Mouse (Mus musculus) forebrain, embryonic 11.5 days (tissue): ENCODE measurements around the gene Dpagt1. TPM values are rescaled to one million over a fixed set of nuclear protein-coding genes. Genes with fewer than 3 reads are reported as not detected.

ENCODE experiments used
- ATAC-seq: fragments of 200-750 bp; cut with Nextera tagmentation; replicated peaks from 2 replicates; pipeline ENCODE4 v1.8.0; 2017; ENCODE audit warnings: moderate TSS enrichment; ENCODE audit not compliant: low FRiP score
- DNase-seq: peaks from one replicate; pipeline ENCODE4 v3.0.0-alpha.2; 2017; ENCODE audit warnings: low spot score
- H3K27ac ChIP-seq: fragments of 300-500 bp; sonication (generic); 2 replicates; pipeline ENCODE4 v1.5.1; 2014; ENCODE audit warnings: low read depth, low read length
- H3K27me3 ChIP-seq: fragments of 300-500 bp; sonication (generic); 2 replicates; pipeline ENCODE4 v1.6.1; 2014; ENCODE audit warnings: mild to moderate bottlenecking, low read length, mixed read lengths; ENCODE audit not compliant: control insufficient read depth, insufficient read depth
- H3K36me3 ChIP-seq: fragments of 300-500 bp; sonication (generic); 2 replicates; pipeline ENCODE4 v1.6.1; 2014; ENCODE audit warnings: mild to moderate bottlenecking, low read length, moderate library complexity, mixed read lengths; ENCODE audit not compliant: control insufficient read depth, insufficient read depth
- H3K4me1 ChIP-seq: fragments of 300-500 bp; sonication (generic); replicated peaks from 2 replicates; pipeline ENCODE4 v1.6.1; 2014; ENCODE audit warnings: low read length, mixed read lengths; ENCODE audit not compliant: control insufficient read depth, insufficient read depth
- H3K4me2 ChIP-seq: fragments of 300-500 bp; sonication (generic); 2 replicates; pipeline ENCODE4 v1.6.1; 2014; ENCODE audit warnings: low read depth, mild to moderate bottlenecking, low read length, moderate library complexity, mixed read lengths; ENCODE audit not compliant: severe bottlenecking
- H3K4me3 ChIP-seq: fragments of 300-500 bp; sonication (generic); 2 replicates; pipeline ENCODE4 v1.5.1; 2014; ENCODE audit warnings: low read depth, low read length
- H3K9ac ChIP-seq: fragments of 300-500 bp; sonication (generic); 2 replicates; pipeline ENCODE4 v1.6.1; 2014; ENCODE audit warnings: low read length
- H3K9me3 ChIP-seq: fragments of 300-500 bp; sonication (generic); 2 replicates; pipeline ENCODE4 v1.6.1; 2016; ENCODE audit warnings: low read length, mixed read lengths; ENCODE audit not compliant: control insufficient read depth
- WGBS: fragments of 180-500 bp; shearing (Covaris S2); extraction: QIAGEN DNeasy Blood & Tissue Kit; methylation state at CpG from one replicate; pipeline ENCODE4 v1.1.7; 2014; 5-methylcytosine and 5-hydroxymethylcytosine counted together
- polyA plus RNA-seq: library from polyadenylated mRNA; unstranded; fragments of >200 nt; fragmentation: Nextera tagmentation; extraction: Ambion mirVana; gene quantifications from 2 replicates; pipeline ENCODE4 v1.2.1, GENCODE M21; 2014

The Dpagt1 gene
- polyA plus RNA-seq, 1 experiment from 2014 or later: 49.1 TPM

DNA sequence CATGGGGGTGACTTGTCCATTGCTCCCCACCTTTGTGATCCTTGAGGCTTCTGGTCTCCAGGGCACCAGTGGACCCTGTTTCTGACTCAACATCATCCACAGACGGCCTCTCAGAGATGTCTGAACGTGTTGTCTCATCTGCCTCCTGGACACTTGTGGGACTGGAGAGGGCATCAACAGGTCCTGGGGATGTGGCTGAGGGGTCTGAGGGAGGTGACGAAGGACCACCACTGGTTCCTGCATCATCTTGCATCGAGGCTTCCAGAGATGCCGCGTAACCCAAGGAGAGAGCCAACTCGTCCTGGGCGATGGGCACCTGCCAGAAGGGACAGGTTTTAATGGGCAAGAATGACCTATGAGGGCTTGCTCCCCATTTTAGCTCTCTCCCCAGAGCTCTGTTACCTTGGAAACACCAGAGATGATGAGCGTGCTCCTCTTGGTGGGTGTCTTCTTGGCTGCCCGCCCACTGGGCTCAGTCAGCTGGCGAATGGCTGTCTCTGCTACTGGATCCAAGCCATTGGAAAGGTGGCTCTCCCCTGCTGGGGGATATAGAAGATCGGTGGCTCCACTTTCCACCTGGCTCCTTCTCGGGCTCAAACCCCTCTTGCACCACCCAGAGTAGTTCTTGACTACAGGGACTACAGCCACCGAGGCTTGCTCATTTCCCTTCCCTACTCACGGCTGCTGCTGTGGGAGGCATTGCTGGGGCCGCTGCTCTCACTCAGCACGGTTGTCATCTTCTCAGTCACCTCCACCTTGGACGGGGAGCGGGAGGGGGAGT, 12.2 kb upstream of the Dpagt1 start:
- Histone ChIP-seq H3K27me3 (no peaks in the 10 kb centered on the region), H3K4me1 (peaks cover 19% of the 10 kb centered on the region; the same call in 1 of the 2 replicates), H3K36me3 (peaks cover 7% of the 10 kb centered on the region; the same call in 1 of the 2 replicates), H3K27ac (no peak overlapping the region), H3K4me2 (no peak overlapping the region), H3K9ac (no peak overlapping the region), H3K4me3 (no peak overlapping the region), H3K9me3 (no peaks in the 10 kb centered on the region)
- ATAC-seq: no peak
- DNase-seq: no peak
- 78% methylated on average over 19 of the region's 19 CpGs for WGBS

DNA sequence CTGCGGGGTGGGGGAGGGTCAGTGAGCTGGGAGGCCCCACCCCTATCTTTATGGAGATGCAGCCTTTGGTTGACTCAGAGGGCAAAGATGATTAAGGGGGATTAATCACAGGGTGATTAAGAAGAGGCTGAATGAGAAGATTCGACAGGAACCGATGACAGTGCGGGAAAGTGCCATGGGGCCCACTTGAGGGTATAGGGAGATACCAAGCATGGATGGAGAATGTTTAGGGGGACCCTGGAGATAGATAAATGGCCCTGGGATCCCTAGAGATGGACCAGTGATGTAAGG, 11.6 kb upstream of the Dpagt1 start:
- H3K9ac ChIP-seq: no peak overlapping the region
- H3K4me2 ChIP-seq: no peak overlapping the region
- no peak overlapping the region for H3K4me3 ChIP-seq
- WGBS: 62% methylated on average over 4 of the region's 4 CpGs
- peaks cover 24% of the 10 kb centered on the region; the same call in 1 of the 2 replicates for H3K4me1 ChIP-seq
- no peak for ATAC-seq
- no peaks in the 10 kb centered on the region for H3K9me3 ChIP-seq
- no peak overlapping the region for H3K27ac ChIP-seq
- no peak for DNase-seq
- no peaks in the 10 kb centered on the region for H3K27me3 ChIP-seq
- H3K36me3 ChIP-seq: peaks cover 7% of the 10 kb centered on the region; the same call in 1 of the 2 replicates

DNA sequence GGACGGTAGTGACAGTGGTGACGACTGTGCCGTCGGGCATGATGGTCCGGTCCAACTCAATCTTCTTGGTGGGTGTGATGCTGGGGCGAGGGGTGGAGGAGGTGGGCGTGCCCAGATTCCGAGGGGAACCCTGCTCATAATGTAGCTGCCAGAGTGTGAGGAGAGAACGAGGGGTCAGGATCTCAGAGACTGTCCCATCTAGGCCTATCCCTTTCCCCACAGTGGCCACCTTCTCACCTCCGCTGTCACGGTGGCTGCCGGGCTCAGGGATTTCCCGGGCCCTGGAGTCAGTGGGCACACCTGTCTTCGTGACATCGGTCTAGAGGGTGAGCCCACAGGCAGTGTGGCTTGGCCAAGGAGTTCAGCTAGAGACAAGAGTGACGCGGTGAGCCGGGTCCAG, 10.9 kb upstream of the Dpagt1 start:
- no peak overlapping the region for H3K9ac ChIP-seq
- WGBS: 92% methylated on average over 18 of the region's 18 CpGs
- no peak overlapping the region for H3K4me3 ChIP-seq
- no peaks in the 10 kb centered on the region for H3K27me3 ChIP-seq
- DNase-seq (no peak), ATAC-seq (no peak)
- no peak overlapping the region for H3K27ac ChIP-seq
- peaks cover 25% of the 10 kb centered on the region; the same call in 1 of the 2 replicates for H3K4me1 ChIP-seq
- H3K36me3 ChIP-seq: peaks cover 7% of the 10 kb centered on the region; the same call in 1 of the 2 replicates
- no peaks in the 10 kb centered on the region for H3K9me3 ChIP-seq
- H3K4me2 ChIP-seq: no peak overlapping the region

GRCm38 (mm10) chr9:44317452-44317851, 8.4 kb upstream of the Dpagt1 start:
- no peaks in the 10 kb centered on the region for H3K27me3 ChIP-seq
- H3K4me3 ChIP-seq: no peak overlapping the region
- H3K9me3 ChIP-seq: no peaks in the 10 kb centered on the region
- H3K4me2 ChIP-seq: no peak overlapping the region
- no peak for ATAC-seq
- H3K27ac ChIP-seq: no peak overlapping the region
- no peak overlapping the region for H3K9ac ChIP-seq
- peaks cover 7% of the 10 kb centered on the region; the same call in 1 of the 2 replicates for H3K36me3 ChIP-seq
- 78% methylated on average over 4 of the region's 4 CpGs for WGBS
- H3K4me1 ChIP-seq: peaks cover 16% of the 10 kb centered on the region; the same call in 1 of the 2 replicates
- DNase-seq: no peak

GRCm38 (mm10) chr9:44318076-44318825, 7.6 kb upstream of the Dpagt1 start:
- 51% methylated on average over 5 of the region's 5 CpGs for WGBS
- no peak overlapping the region for H3K9ac ChIP-seq
- H3K36me3 ChIP-seq: peaks cover 7% of the 10 kb centered on the region; the same call in 1 of the 2 replicates
- DNase-seq (no peak), ATAC-seq (no peak)
- H3K4me1 ChIP-seq: peaks cover 16% of the 10 kb centered on the region; the same call in 1 of the 2 replicates
- no peaks in the 10 kb centered on the region for H3K27me3 ChIP-seq
- H3K9me3 ChIP-seq: no peaks in the 10 kb centered on the region
- peak overlapping the region; percentile 94; the same call in 1 of the 2 replicates for H3K4me2 ChIP-seq
- H3K27ac ChIP-seq: no peak overlapping the region
- peak overlapping the region; percentile 92 for H3K4me3 ChIP-seq

DNA sequence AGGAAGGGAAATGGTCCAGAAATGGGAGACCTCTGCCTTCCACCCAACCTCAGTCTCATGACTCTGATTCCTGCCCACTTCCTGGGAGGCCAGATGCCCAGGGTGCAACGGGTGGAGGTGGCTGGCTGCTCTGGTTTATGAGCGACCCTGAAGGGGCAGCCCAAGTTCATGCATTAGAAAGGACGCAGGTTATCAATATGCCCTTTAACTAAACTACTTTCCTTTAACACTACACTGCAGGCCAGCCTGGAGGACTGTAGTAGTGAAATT, 7.1 kb upstream of the Dpagt1 start:
- Histone ChIP-seq H3K4me3 (peak overlapping the region; percentile 92; the same call in 1 of the 2 replicates), H3K9ac (no peak overlapping the region), H3K27ac (no peak overlapping the region), H3K27me3 (no peaks in the 10 kb centered on the region), H3K9me3 (no peaks in the 10 kb centered on the region), H3K36me3 (peaks cover 4% of the 10 kb centered on the region; the same call in 1 of the 2 replicates), H3K4me1 (peaks cover 16% of the 10 kb centered on the region; the same call in 1 of the 2 replicates), H3K4me2 (peak overlapping the region; percentile 94)
- 19% methylated on average over 3 of the region's 3 CpGs for WGBS
- DNase-seq (peak; percentile 32), ATAC-seq (no peak)

DNA sequence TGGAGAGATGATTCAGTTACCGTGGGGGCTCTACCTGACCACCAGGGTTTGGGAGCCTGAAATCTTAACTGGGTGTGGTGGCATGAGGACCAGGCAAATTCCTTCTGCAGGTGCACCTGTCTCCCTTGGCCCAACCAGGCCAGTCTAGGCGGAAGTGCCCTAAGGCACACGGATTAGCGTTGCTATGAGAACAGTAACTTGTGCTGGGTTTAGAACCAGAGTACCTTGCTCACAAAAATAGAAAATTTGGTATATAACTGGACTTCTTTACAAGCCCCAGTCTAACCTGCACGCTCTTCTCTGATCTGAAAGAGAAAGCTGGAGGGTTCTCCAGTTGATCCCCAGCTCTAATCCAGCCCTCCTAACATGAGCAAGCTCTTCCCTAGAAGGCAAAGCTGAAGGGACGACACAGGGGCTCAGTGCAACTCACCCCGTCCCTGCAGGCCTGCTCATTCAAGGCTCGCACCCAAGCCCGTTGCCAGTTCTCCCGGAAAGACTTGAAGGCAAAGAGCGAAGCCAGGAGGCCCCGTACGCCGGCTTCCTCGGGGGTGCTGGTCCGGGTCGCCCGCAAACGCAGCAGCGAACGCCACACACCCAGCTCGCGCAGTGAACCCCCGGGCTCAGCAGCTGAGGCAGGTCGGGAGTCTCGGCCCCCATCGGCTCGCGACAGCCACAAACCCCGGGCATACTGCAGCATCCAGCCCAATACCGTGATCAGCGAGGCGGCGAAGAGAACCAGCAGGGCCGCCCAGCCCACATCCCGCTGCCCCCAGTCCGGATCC, 6.5 kb upstream of the Dpagt1 start:
- Histone ChIP-seq H3K27ac (peak overlapping the region; percentile 18; the same call in 1 of the 2 replicates), H3K4me1 (peaks cover 16% of the 10 kb centered on the region; the same call in 1 of the 2 replicates), H3K9ac (peak overlapping the region; percentile 87), H3K4me3 (peak overlapping the region; percentile 92), H3K36me3 (peaks cover 4% of the 10 kb centered on the region; the same call in 1 of the 2 replicates), H3K27me3 (no peaks in the 10 kb centered on the region), H3K4me2 (peak overlapping the region; percentile 94), H3K9me3 (no peaks in the 10 kb centered on the region)
- DNase-seq: peak; percentile 69
- no peak for ATAC-seq
- WGBS: 2% methylated on average over 37 of the region's 37 CpGs
